Mouse (Mus musculus) lung, embryonic 14.5 days (tissue): ENCODE measurements around the gene Krt72. TPM values are rescaled to one million over a fixed set of nuclear protein-coding genes. Genes with fewer than 3 reads are reported as not detected.

Experiments
- ATAC-seq: fragments of 200-750 bp; cut with Nextera tagmentation; 2 replicates; pipeline ENCODE4 v1.8.0; 2017; ENCODE audit warnings: mild to moderate bottlenecking, moderate TSS enrichment, moderate library complexity; ENCODE audit not compliant: insufficient read depth
- DNase-seq: peaks from one replicate; pipeline ENCODE4 v3.0.0-alpha.2; 2015
- H3K27ac ChIP-seq: fragments of 300-500 bp; sonication (generic); 2 replicates; pipeline ENCODE4 v1.5.1; 2014; ENCODE audit warnings: low read depth, mild to moderate bottlenecking, moderate library complexity
- H3K27me3 ChIP-seq: fragments of 300-500 bp; sonication (generic); 2 replicates; pipeline ENCODE4 v1.6.1; 2014; ENCODE audit warnings: low read length, control low read depth; ENCODE audit not compliant: insufficient read depth
- H3K36me3 ChIP-seq: fragments of 300-500 bp; sonication (generic); 2 replicates; pipeline ENCODE4 v1.6.1; 2014; ENCODE audit warnings: control low read depth; ENCODE audit not compliant: insufficient read depth
- H3K4me1 ChIP-seq: fragments of 300-500 bp; sonication (generic); 2 replicates; pipeline ENCODE4 v1.6.1; 2014; ENCODE audit warnings: antibody characterized with exemption, control low read depth; ENCODE audit not compliant: insufficient read depth
- H3K4me2 ChIP-seq: fragments of 300-500 bp; sonication (generic); 2 replicates; pipeline ENCODE4 v1.6.1; 2014; ENCODE audit warnings: mild to moderate bottlenecking
- H3K4me3 ChIP-seq: fragments of 300-500 bp; sonication (generic); 2 replicates; pipeline ENCODE4 v1.5.1; 2014; ENCODE audit warnings: low read depth, low read length
- H3K9ac ChIP-seq: fragments of 300-500 bp; sonication (generic); 2 replicates; pipeline ENCODE4 v1.6.1; 2014
- H3K9me3 ChIP-seq: fragments of 300-500 bp; sonication (generic); 2 replicates; pipeline ENCODE4 v1.6.1; 2016; ENCODE audit warnings: low read depth, low read length, control low read depth
- CTCF ChIP-seq: IDR thresholded peaks from 2 replicates; pipeline ENCODE4 v1.5.1; 2016; ENCODE audit warnings: antibody characterized with exemption, low read depth
- WGBS: fragments of 180-500 bp; shearing (Covaris S2); extraction: QIAGEN DNeasy Blood & Tissue Kit; methylation state at CpG from one replicate; pipeline ENCODE4 v1.1.7; 2014; 5-methylcytosine and 5-hydroxymethylcytosine counted together
- polyA plus RNA-seq: library from polyadenylated mRNA; unstranded; fragments of >200 nt; fragmentation: Nextera tagmentation; extraction: Ambion mirVana; gene quantifications from 2 replicates; pipeline ENCODE4 v1.2.1, GENCODE M21; 2014

The Krt72 gene
- not detected in 2 replicates for polyA plus RNA-seq

- Histone ChIP-seq H3K36me3 (no peaks in the 10 kb centered on the region), H3K9me3 (no peaks in the 10 kb centered on the region), H3K9ac (no peak within 1 kb of the TSS), H3K27ac (no peak within 1 kb of the TSS), H3K4me2 (no peak within 1 kb of the TSS), H3K4me3 (no peak within 1 kb of the TSS), H3K27me3 (no peaks in the 10 kb centered on the region), H3K4me1 (no peaks in the 10 kb centered on the region)
- WGBS: 87% methylated on average over 18 of the region's 18 CpGs
- ATAC-seq (no peak), DNase-seq (no peak)
- no peak for TF ChIP-seq CTCF
Observed at GRCm38 (mm10) chr15:101786360-101786759, at the start of gene Krt72. TSS of gene Krt72 (minus strand) at chr15:101786460.

- H3K4me2 ChIP-seq: no peak overlapping the region
- 52% methylated on average over 5 of the region's 5 CpGs for WGBS
Observed at GRCm38 (mm10) chr15:101834784-101835328, 48.6 kb upstream of the Krt72 start.

GRCm38 (mm10) chr15:101833131-101833530, 46.9 kb upstream of the Krt72 start:
- H3K4me2 ChIP-seq: no peak overlapping the region
- DNase-seq (no peak), ATAC-seq (no peak)
- H3K9me3 ChIP-seq: no peaks in the 10 kb centered on the region
- WGBS: 19% methylated on average over 6 of the region's 6 CpGs
- H3K27ac ChIP-seq: no peak overlapping the region
- H3K27me3 ChIP-seq: no peaks in the 10 kb centered on the region
- no peaks in the 10 kb centered on the region for H3K4me1 ChIP-seq
- H3K9ac ChIP-seq: no peak overlapping the region
- TF ChIP-seq CTCF: no peak
- no peak overlapping the region for H3K4me3 ChIP-seq
- H3K36me3 ChIP-seq: no peaks in the 10 kb centered on the region

More at GRCm38 (mm10) chr15:101834784-101835328, 48.6 kb upstream of the Krt72 start:
- H3K9me3 ChIP-seq: no peaks in the 10 kb centered on the region
- H3K27ac ChIP-seq: no peak overlapping the region
- no peak overlapping the region for H3K9ac ChIP-seq
- no peak overlapping the region for H3K4me3 ChIP-seq
- no peaks in the 10 kb centered on the region for H3K27me3 ChIP-seq
- TF ChIP-seq CTCF: peak; percentile 16
- DNase-seq: no peak
- no peaks in the 10 kb centered on the region for H3K36me3 ChIP-seq
- no peaks in the 10 kb centered on the region for H3K4me1 ChIP-seq
- ATAC-seq: no peak

GRCm38 (mm10) chr15:101829441-101829840, 43.2 kb upstream of the Krt72 start:
- Histone ChIP-seq H3K27me3 (no peaks in the 10 kb centered on the region), H3K9ac (no peak overlapping the region), H3K4me3 (no peak overlapping the region), H3K4me1 (no peaks in the 10 kb centered on the region), H3K27ac (no peak overlapping the region), H3K9me3 (no peaks in the 10 kb centered on the region), H3K36me3 (no peaks in the 10 kb centered on the region), H3K4me2 (no peak overlapping the region)
- DNase-seq: no peak
- ATAC-seq: no peak
- 62% methylated on average over 5 of the region's 5 CpGs for WGBS
- TF ChIP-seq CTCF: no peak

GRCm38 (mm10) chr15:101821786-101822185, 35.5 kb upstream of the Krt72 start:
- H3K4me1 ChIP-seq: no peaks in the 10 kb centered on the region
- ATAC-seq (no peak), DNase-seq (no peak)
- no peak overlapping the region for H3K27ac ChIP-seq
- no peaks in the 10 kb centered on the region for H3K9me3 ChIP-seq
- 15% methylated on average over 3 of the region's 3 CpGs for WGBS
- no peak for TF ChIP-seq CTCF
- no peak overlapping the region for H3K4me2 ChIP-seq
- no peak overlapping the region for H3K4me3 ChIP-seq
- H3K27me3 ChIP-seq: no peaks in the 10 kb centered on the region
- no peak overlapping the region for H3K9ac ChIP-seq
- no peaks in the 10 kb centered on the region for H3K36me3 ChIP-seq

- WGBS: 67% methylated on average over 16 of the region's 16 CpGs
- no peak within 1 kb of the TSS for H3K4me2 ChIP-seq
- no peak for TF ChIP-seq CTCF
- H3K36me3 ChIP-seq: no peaks in the 10 kb centered on the region
- H3K27ac ChIP-seq: no peak within 1 kb of the TSS
- H3K4me3 ChIP-seq: no peak within 1 kb of the TSS
- ATAC-seq: no peak
- no peaks in the 10 kb centered on the region for H3K27me3 ChIP-seq
- no peaks in the 10 kb centered on the region for H3K4me1 ChIP-seq
- DNase-seq: no peak
- no peaks in the 10 kb centered on the region for H3K9me3 ChIP-seq
- H3K9ac ChIP-seq: no peak within 1 kb of the TSS
Observed at GRCm38 (mm10) chr15:101817875-101818274, 31.6 kb upstream of the Krt72 start, which contains the start of gene Krt2. TSS of gene Krt2 (minus strand) at chr15:101818169.

GRCm38 (mm10) chr15:101803052-101803822, 17.0 kb upstream of the Krt72 start:
- H3K27ac ChIP-seq: no peak overlapping the region
- H3K4me2 ChIP-seq: no peak overlapping the region
- H3K4me1 ChIP-seq: no peaks in the 10 kb centered on the region
- ATAC-seq (no peak), DNase-seq (no peak)
- H3K4me3 ChIP-seq: no peak overlapping the region
- H3K9me3 ChIP-seq: no peaks in the 10 kb centered on the region
- 74% methylated on average over 11 of the region's 11 CpGs for WGBS
- no peak for TF ChIP-seq CTCF
- H3K27me3 ChIP-seq: no peaks in the 10 kb centered on the region
- H3K9ac ChIP-seq: no peak overlapping the region
- no peaks in the 10 kb centered on the region for H3K36me3 ChIP-seq
